Mouse (Mus musculus): ENCODE measurements at regions not wholly inside any gene's neighbourhood (a gene's known extent, or its start where the extent isn't known, plus 50 kb on each side); places are given as distances from the start of the nearest gene placed in this dataset.

GRCm38 (mm10) chr12:71743345-71743744 is 87.5 kb upstream of the Daam1 start:
- DNase-seq: no peak

GRCm38 (mm10) chr12:71746011-71746410 is 84.9 kb upstream of the Daam1 start:
- DNase-seq: no peak

GRCm38 (mm10) chr12:71747386-71747785 is 83.5 kb upstream of the Daam1 start:
- DNase-seq: no peak

- DNase-seq: no peak
Measured at GRCm38 (mm10) chr12:71747831-71748368, 83.0 kb upstream of the Daam1 start.

- DNase-seq: peak; percentile 78
Measured at GRCm38 (mm10) chr12:71748731-71749130, 82.1 kb upstream of the Daam1 start.

- no peak for DNase-seq
Measured at GRCm38 (mm10) chr12:71749668-71750067, 81.2 kb upstream of the Daam1 start.

GRCm38 (mm10) chr12:71752741-71753260 is 78.1 kb upstream of the Daam1 start:
- no peak for DNase-seq

- DNase-seq: no peak
Measured at GRCm38 (mm10) chr12:71753276-71753675, 77.6 kb upstream of the Daam1 start.

GRCm38 (mm10) chr12:71763194-71763593 is 67.7 kb upstream of the Daam1 start:
- DNase-seq: no peak

- DNase-seq: no peak
Measured at GRCm38 (mm10) chr12:71766086-71766485, 64.8 kb upstream of the Daam1 start.

- DNase-seq: no peak
Measured at GRCm38 (mm10) chr12:71766636-71767035, 64.2 kb upstream of the Daam1 start.

- DNase-seq: no peak
Measured at GRCm38 (mm10) chr12:71767896-71768295, 63.0 kb upstream of the Daam1 start.

GRCm38 (mm10) chr12:71768471-71768870 is 62.4 kb upstream of the Daam1 start:
- DNase-seq: peak; percentile 94

- DNase-seq: no peak
Measured at GRCm38 (mm10) chr12:71768890-71769289, 62.0 kb upstream of the Daam1 start.

- no peak for DNase-seq
Measured at GRCm38 (mm10) chr12:71769302-71769701, 61.6 kb upstream of the Daam1 start.

GRCm38 (mm10) chr12:71773891-71774290 is 57.0 kb upstream of the Daam1 start:
- no peak for DNase-seq

- no peak for DNase-seq
Measured at GRCm38 (mm10) chr12:71775126-71775525, 55.8 kb upstream of the Daam1 start.

- peak; percentile 32 for DNase-seq
Measured at GRCm38 (mm10) chr12:71778137-71778536, 52.7 kb upstream of the Daam1 start.

- no peak for DNase-seq
Measured at GRCm38 (mm10) chr12:71778948-71779347, 51.9 kb upstream of the Daam1 start.

GRCm38 (mm10) chr12:71779418-71779817 is 51.5 kb upstream of the Daam1 start:
- no peak for DNase-seq

Data from right cerebral cortex, postnatal 4 days (tissue).